33 mouse cellular contexts compared by ENCODE assay signal in the genomic region with DNA sequence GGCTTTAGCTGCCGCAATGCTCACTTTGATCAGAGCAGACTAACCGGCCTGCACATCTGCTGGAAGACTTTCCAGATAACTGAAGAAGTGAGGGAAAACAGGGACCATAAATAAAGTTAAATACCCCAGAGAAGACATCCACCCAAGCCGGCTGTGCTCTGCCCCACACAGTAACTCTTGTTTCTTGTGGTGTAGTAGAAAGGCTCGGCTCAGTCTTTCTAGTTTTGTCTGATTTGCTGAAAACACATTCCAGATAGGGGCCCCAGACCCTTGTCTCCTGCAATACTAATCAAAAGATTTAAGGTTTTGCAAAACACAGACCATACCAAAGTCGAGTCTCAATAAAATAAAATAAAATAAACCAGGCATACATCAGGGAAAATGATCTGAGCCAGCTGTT.
DNase-seq lines count a peak whose midpoint lies in the region; ATAC-seq and TF ChIP-seq lines count a peak whose summit lies in the region.
"Had no signal": no experiment of that assay in that cellular context is flagged by ENCODE, and none has a peak within 500 bp of the region (broad histone marks: within the 10 kb centered on the region; RNA-seq: fewer than 3 reads in every experiment).

No protein-coding gene starts in this region.

- peak; percentile 68 for ATAC-seq in intestine, embryonic 14.5 days (replicated peaks; ENCODE audit: low FRiP score, low TSS enrichment, low read depth)
- no peak for ATAC-seq in intestine, postnatal 0 days
- no peak for ATAC-seq in lung, embryonic 14.5 days (ENCODE audit: insufficient read depth)
- ATAC-seq in embryonic facial prominence, embryonic 14.5 days (ENCODE audit: low read depth), result no peak
- no peak for ATAC-seq in activated CD4-positive, CD25-positive, alpha-beta regulatory T cell, adult 4 months
- ATAC-seq in erythroblast, adult 5-6 weeks (replicated peaks; ENCODE audit: low FRiP score, poor library complexity, severe bottlenecking), result no peak
- ATAC-seq: forebrain, embryonic 14.5 days; hindbrain, embryonic 16.5 days; liver, embryonic 12.5 days; liver, postnatal 0 days had no signal

- H3K4me3 ChIP-seq in intestine, embryonic 14.5 days (ENCODE audit: low read depth, low read length), result no peak overlapping the region
- no peak overlapping the region for H3K4me3 ChIP-seq in intestine, postnatal 0 days (ENCODE audit: low read depth, low read length)
- H3K4me3 ChIP-seq in lung, embryonic 14.5 days (ENCODE audit: low read depth, low read length), result no peak overlapping the region
- no peak overlapping the region for H3K4me3 ChIP-seq in lung, adult 2 months (replicated peaks; ENCODE audit: extremely low read depth, low read depth, low read length)
- H3K4me3 ChIP-seq in embryonic facial prominence, embryonic 14.5 days (ENCODE audit: low read depth, low read length), result no peak overlapping the region
- H3K4me3 ChIP-seq: embryonic facial prominence, embryonic 15.5 days; liver, embryonic 12.5 days; midbrain, embryonic 12.5 days; myocyte; neural tube, embryonic 12.5 days had no signal

- no peaks in the 10 kb centered on the region for H3K9me3 ChIP-seq in intestine, embryonic 14.5 days (ENCODE audit: control insufficient read depth, low read length)
- no peaks in the 10 kb centered on the region for H3K9me3 ChIP-seq in intestine, postnatal 0 days (ENCODE audit: control insufficient read depth)
- no peaks in the 10 kb centered on the region for H3K9me3 ChIP-seq in lung, embryonic 14.5 days (ENCODE audit: low read depth, low read length)
- no peaks in the 10 kb centered on the region for H3K9me3 ChIP-seq in embryonic facial prominence, embryonic 14.5 days (ENCODE audit: control insufficient read depth, low read length)
- H3K9me3 ChIP-seq: embryonic facial prominence, embryonic 15.5 days; liver, embryonic 12.5 days; midbrain, embryonic 12.5 days; neural tube, embryonic 12.5 days had no signal

- no peaks in the 10 kb centered on the region for H3K27me3 ChIP-seq in intestine, embryonic 14.5 days (replicated peaks; ENCODE audit: control insufficient read depth, insufficient read depth, low read length)
- no peaks in the 10 kb centered on the region for H3K27me3 ChIP-seq in intestine, postnatal 0 days (replicated peaks; ENCODE audit: control insufficient read depth, insufficient read depth, low read length)
- no peaks in the 10 kb centered on the region for H3K27me3 ChIP-seq in lung, embryonic 14.5 days (ENCODE audit: insufficient read depth, low read length)
- H3K27me3 ChIP-seq in embryonic facial prominence, embryonic 14.5 days (replicated peaks; ENCODE audit: control insufficient read depth, insufficient read depth, low read length), result no peaks in the 10 kb centered on the region
- H3K27me3 ChIP-seq: embryonic facial prominence, embryonic 15.5 days; liver, embryonic 12.5 days; neural tube, embryonic 12.5 days had no signal

- H3K4me1 ChIP-seq in intestine, embryonic 14.5 days (replicated peaks; ENCODE audit: control insufficient read depth, insufficient read depth, low read length), result peaks cover 44% of the 10 kb centered on the region
- H3K4me1 ChIP-seq in intestine, postnatal 0 days (replicated peaks; ENCODE audit: control insufficient read depth, insufficient read depth, low read length), result no peaks in the 10 kb centered on the region; the same call in 1 of the 2 replicates
- H3K4me1 ChIP-seq in lung, embryonic 14.5 days (ENCODE audit: insufficient read depth), result peaks cover 36% of the 10 kb centered on the region
- H3K4me1 ChIP-seq in lung, adult 2 months (ENCODE audit: control insufficient read depth, insufficient read depth, low read length), result no peaks in the 10 kb centered on the region; the same call in 1 of the 2 replicates
- H3K4me1 ChIP-seq in embryonic facial prominence, embryonic 14.5 days (ENCODE audit: control insufficient read depth, insufficient read depth, low read length), result peaks cover 26% of the 10 kb centered on the region
- H3K4me1 ChIP-seq: liver, embryonic 12.5 days had no signal

- DNase-seq in intestine, embryonic 14.5 days (ENCODE audit: low spot score), result no peak
- DNase-seq in lung, embryonic 14.5 days, result no peak
- no peak for DNase-seq in lung, adult 2 months
- peak; percentile 44 for DNase-seq in embryonic facial prominence, embryonic 14.5 days (ENCODE audit: low spot score)
- DNase-seq in mesoderm, embryonic 11.5 days (ENCODE audit: low read depth, low spot score), result peak; percentile 36
- DNase-seq: adrenal gland, adult 2 months; adrenal gland, postnatal 36 days; B cell, adult 2 months; cerebellum, adult 18-20 months; cerebellum, postnatal 10 days; gastrocnemius, postnatal 25 days; heart, adult 11 months; heart, postnatal 14 days; kidney, adult 11 months; kidney, postnatal 4 days; layer of hippocampus, postnatal 36 days; left cerebral cortex, postnatal 4 days; liver, postnatal 0 days; lung, postnatal 14 days; right cerebral cortex, adult 18-20 months; right cerebral cortex, postnatal 4 days; thymus, postnatal 14 days had no signal

- no peaks in the 10 kb centered on the region for H3K36me3 ChIP-seq in intestine, embryonic 14.5 days (ENCODE audit: control insufficient read depth, insufficient read depth, low read length)
- no peaks in the 10 kb centered on the region for H3K36me3 ChIP-seq in intestine, postnatal 0 days (ENCODE audit: control insufficient read depth, insufficient read depth)
- no peaks in the 10 kb centered on the region for H3K36me3 ChIP-seq in lung, embryonic 14.5 days (ENCODE audit: insufficient read depth)
- H3K36me3 ChIP-seq in embryonic facial prominence, embryonic 14.5 days (ENCODE audit: control insufficient read depth, insufficient read depth, low read length), result no peaks in the 10 kb centered on the region
- H3K36me3 ChIP-seq: embryonic facial prominence, embryonic 15.5 days; liver, embryonic 12.5 days; midbrain, embryonic 12.5 days; neural tube, embryonic 12.5 days had no signal

- 30% methylated on average over 5 of the region's 5 CpGs for WGBS in intestine, embryonic 14.5 days
- WGBS in intestine, postnatal 0 days, result 71% methylated on average over 5 of the region's 5 CpGs
- 36% methylated on average over 5 of the region's 5 CpGs for WGBS in lung, embryonic 14.5 days
- WGBS in lung, adult 2 months, result 77% methylated on average over 5 of the region's 5 CpGs
- 42% methylated on average over 5 of the region's 5 CpGs for WGBS in embryonic facial prominence, embryonic 14.5 days

- TF ChIP-seq CTCF in intestine, postnatal 0 days (IDR thresholded peaks at IDR 0.05; ENCODE audit: low read depth), result no peak
- no peak for TF ChIP-seq CTCF in lung, embryonic 14.5 days (IDR thresholded peaks at IDR 0.05; ENCODE audit: low read depth)
- TF ChIP-seq CTCF in lung, adult 2 months (IDR thresholded peaks at IDR 0.05; ENCODE audit: insufficient read depth, low read length), result no peak

- TF ChIP-seq POLR2A in lung, adult 2 months (IDR thresholded peaks at IDR 0.05; ENCODE audit: borderline replicate concordance, extremely low read depth, low read depth, low read length), result no peak

- no peak overlapping the region for H3K4me2 ChIP-seq in intestine, embryonic 14.5 days (ENCODE audit: low read length)
- no peak overlapping the region for H3K4me2 ChIP-seq in intestine, postnatal 0 days (replicated peaks; ENCODE audit: low read depth)
- no peak overlapping the region for H3K4me2 ChIP-seq in lung, embryonic 14.5 days
- no peak overlapping the region for H3K4me2 ChIP-seq in embryonic facial prominence, embryonic 14.5 days (ENCODE audit: low read depth, low read length)
- H3K4me2 ChIP-seq: embryonic facial prominence, embryonic 15.5 days; heart, embryonic 11.5 days; liver, embryonic 12.5 days; midbrain, embryonic 12.5 days; neural tube, embryonic 12.5 days had no signal

- peak overlapping the region; percentile 29 for H3K27ac ChIP-seq in intestine, embryonic 14.5 days (ENCODE audit: low read depth)
- H3K27ac ChIP-seq in intestine, postnatal 0 days (ENCODE audit: low read depth, low read length), result no peak overlapping the region
- H3K27ac ChIP-seq in lung, embryonic 14.5 days (ENCODE audit: low read depth), result peak overlapping the region; percentile 6; the same call in 1 of the 2 replicates
- H3K27ac ChIP-seq in embryonic facial prominence, embryonic 14.5 days (replicated peaks; ENCODE audit: low read depth, low read length), result no peak overlapping the region
- H3K27ac ChIP-seq: embryonic facial prominence, embryonic 15.5 days; liver, embryonic 12.5 days; midbrain, embryonic 12.5 days; neural tube, embryonic 12.5 days had no signal

- H3K9ac ChIP-seq in intestine, embryonic 14.5 days (ENCODE audit: low read length), result no peak overlapping the region
- H3K9ac ChIP-seq in intestine, postnatal 0 days (ENCODE audit: low read depth, low read length), result no peak overlapping the region
- H3K9ac ChIP-seq in lung, embryonic 14.5 days, result no peak overlapping the region
- H3K9ac ChIP-seq in embryonic facial prominence, embryonic 14.5 days (ENCODE audit: low read depth, low read length), result no peak overlapping the region
- H3K9ac ChIP-seq: embryonic facial prominence, embryonic 15.5 days; liver, embryonic 12.5 days; liver, postnatal 0 days; midbrain, embryonic 12.5 days; neural tube, embryonic 12.5 days had no signal

Comparison
In these comparisons a context has a peak if more than half of its experiments do, and no peak if none do; other contexts are left out.
1. H3K27ac ChIP-seq: peak in intestine, embryonic 14.5 days (single experiment) and lung, embryonic 14.5 days (single experiment); none in intestine, postnatal 0 days (single experiment) and embryonic facial prominence, embryonic 14.5 days (single experiment).
2. DNase-seq: peak in embryonic facial prominence, embryonic 14.5 days (single experiment) and mesoderm, embryonic 11.5 days (single experiment); none in intestine, embryonic 14.5 days (single experiment), lung, embryonic 14.5 days (single experiment) and lung, adult 2 months (single experiment).